Mouse (Mus musculus): ENCODE measurements at regions not wholly inside any gene's neighbourhood (a gene's known extent, or its start where the extent isn't known, plus 50 kb on each side); places are given as distances from the start of the nearest gene placed in this dataset.

DNA sequence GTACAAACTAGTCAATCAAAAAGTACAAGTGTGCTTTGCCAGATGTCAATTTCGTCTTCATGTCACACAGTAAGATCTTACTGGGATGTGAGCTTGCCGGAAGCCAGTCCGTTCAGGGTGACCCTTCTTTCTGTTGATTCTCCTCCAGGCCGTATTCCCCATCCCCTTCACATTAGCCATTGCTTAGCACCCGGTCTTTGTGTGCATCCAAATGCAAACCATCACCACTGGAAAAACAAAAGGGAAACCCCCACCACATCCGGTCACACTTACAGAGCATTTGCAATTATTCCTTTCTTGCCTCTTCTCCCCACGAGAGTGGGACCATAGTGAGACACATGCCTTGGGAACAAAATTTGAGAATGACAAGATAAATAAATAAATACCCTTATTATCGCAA lies 616.2 kb upstream of the Gm10131 start:
- H3K9ac ChIP-seq (replicated peaks; ENCODE audit: low read depth, low read length): no peak overlapping the region
- WGBS: 82% methylated on average over 8 of the region's 8 CpGs
- no peak for ATAC-seq (ENCODE audit: insufficient number of reproducible peaks, insufficient read depth, low FRiP score, low read depth)

DNA sequence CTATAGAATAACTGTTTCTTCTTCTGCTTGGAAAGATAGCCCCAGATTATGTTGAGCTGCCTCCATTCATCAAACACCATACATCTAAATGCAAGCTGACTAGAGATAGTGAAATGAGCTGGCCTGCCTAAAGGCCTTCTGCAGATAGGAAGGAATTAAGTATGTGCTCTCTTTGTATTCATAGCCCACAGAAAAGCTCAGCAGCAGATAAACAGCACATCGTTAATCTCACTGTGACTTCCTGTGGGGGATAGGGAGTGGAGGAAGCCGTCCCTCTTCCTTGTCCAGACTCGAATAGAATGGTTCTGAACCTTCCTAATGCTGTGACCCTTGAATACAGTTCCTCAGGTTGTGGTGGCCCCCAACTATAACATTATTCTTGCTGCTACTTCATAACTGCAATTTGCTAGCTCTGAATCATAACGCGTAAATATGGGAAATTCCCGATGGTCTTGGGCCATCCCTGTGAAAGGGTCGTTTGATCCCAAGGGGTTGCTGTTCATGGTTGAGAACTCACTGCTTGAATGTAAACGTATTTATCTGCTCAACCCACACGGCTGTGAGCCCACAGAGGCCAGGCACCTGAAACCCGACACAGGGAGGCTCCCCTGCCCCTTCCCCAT lies 614.7 kb upstream of the Gm10131 start:
- no peak for ATAC-seq (ENCODE audit: insufficient number of reproducible peaks, insufficient read depth, low FRiP score, low read depth)
- H3K4me3 ChIP-seq (ENCODE audit: low read depth, low read length): no peak overlapping the region
- WGBS: 46% methylated on average over 10 of the region's 10 CpGs

More for the DNA sequence above, 616.2 kb upstream of the Gm10131 start:
- no peaks in the 10 kb centered on the region for H3K9me3 ChIP-seq (ENCODE audit: control insufficient read depth, low read depth, low read length)
- no peaks in the 10 kb centered on the region for H3K4me1 ChIP-seq (ENCODE audit: control insufficient read depth, insufficient read depth, low read length)
- no peak overlapping the region for H3K4me2 ChIP-seq (replicated peaks; ENCODE audit: low read depth, low read length)
- no peak overlapping the region for H3K4me3 ChIP-seq (ENCODE audit: low read depth, low read length)
- H3K27ac ChIP-seq (ENCODE audit: low read length): no peak overlapping the region
- H3K27me3 ChIP-seq (ENCODE audit: control insufficient read depth, insufficient read depth, low read length): no peaks in the 10 kb centered on the region
- H3K36me3 ChIP-seq (ENCODE audit: control insufficient read depth, insufficient read depth, low read length): no peaks in the 10 kb centered on the region

DNA sequence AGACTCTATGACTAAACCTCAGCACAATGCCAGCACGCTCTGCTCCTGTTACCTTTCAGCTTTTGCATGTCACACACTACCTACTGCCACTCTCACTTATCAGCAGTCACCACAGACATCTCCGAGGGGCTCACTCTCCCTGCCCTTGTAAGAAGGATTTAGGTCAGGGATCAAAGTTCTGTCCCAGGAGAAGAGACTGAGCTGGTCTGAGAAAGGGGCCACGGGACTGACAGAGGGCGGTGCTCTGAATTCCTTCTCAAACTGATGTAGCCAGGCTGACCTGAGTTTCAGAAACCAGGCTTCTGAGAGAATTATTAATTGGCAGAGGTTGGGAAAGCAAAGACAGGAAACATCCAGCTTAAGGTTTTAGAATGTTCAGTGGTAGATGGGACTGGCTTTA lies 614.0 kb upstream of the Gm10131 start:
- H3K27ac ChIP-seq (ENCODE audit: low read length): no peak overlapping the region
- H3K4me1 ChIP-seq (ENCODE audit: control insufficient read depth, insufficient read depth, low read length): no peaks in the 10 kb centered on the region
- ATAC-seq (ENCODE audit: insufficient number of reproducible peaks, insufficient read depth, low FRiP score, low read depth): no peak
- no peaks in the 10 kb centered on the region for H3K36me3 ChIP-seq (ENCODE audit: control insufficient read depth, insufficient read depth, low read length)
- 53% methylated on average over 4 of the region's 4 CpGs for WGBS
- no peak overlapping the region for H3K9ac ChIP-seq (replicated peaks; ENCODE audit: low read depth, low read length)
- H3K9me3 ChIP-seq (ENCODE audit: control insufficient read depth, low read depth, low read length): no peaks in the 10 kb centered on the region
- no peaks in the 10 kb centered on the region for H3K27me3 ChIP-seq (ENCODE audit: control insufficient read depth, insufficient read depth, low read length)
- no peak overlapping the region for H3K4me3 ChIP-seq (ENCODE audit: low read depth, low read length)
- H3K4me2 ChIP-seq (replicated peaks; ENCODE audit: low read depth, low read length): no peak overlapping the region

More for the DNA sequence above, 614.7 kb upstream of the Gm10131 start:
- no peak overlapping the region for H3K9ac ChIP-seq (replicated peaks; ENCODE audit: low read depth, low read length)
- H3K27me3 ChIP-seq (ENCODE audit: control insufficient read depth, insufficient read depth, low read length): no peaks in the 10 kb centered on the region
- H3K4me2 ChIP-seq (replicated peaks; ENCODE audit: low read depth, low read length): no peak overlapping the region
- H3K9me3 ChIP-seq (ENCODE audit: control insufficient read depth, low read depth, low read length): no peaks in the 10 kb centered on the region
- H3K36me3 ChIP-seq (ENCODE audit: control insufficient read depth, insufficient read depth, low read length): no peaks in the 10 kb centered on the region
- no peak overlapping the region for H3K27ac ChIP-seq (ENCODE audit: low read length)
- no peaks in the 10 kb centered on the region for H3K4me1 ChIP-seq (ENCODE audit: control insufficient read depth, insufficient read depth, low read length)

DNA sequence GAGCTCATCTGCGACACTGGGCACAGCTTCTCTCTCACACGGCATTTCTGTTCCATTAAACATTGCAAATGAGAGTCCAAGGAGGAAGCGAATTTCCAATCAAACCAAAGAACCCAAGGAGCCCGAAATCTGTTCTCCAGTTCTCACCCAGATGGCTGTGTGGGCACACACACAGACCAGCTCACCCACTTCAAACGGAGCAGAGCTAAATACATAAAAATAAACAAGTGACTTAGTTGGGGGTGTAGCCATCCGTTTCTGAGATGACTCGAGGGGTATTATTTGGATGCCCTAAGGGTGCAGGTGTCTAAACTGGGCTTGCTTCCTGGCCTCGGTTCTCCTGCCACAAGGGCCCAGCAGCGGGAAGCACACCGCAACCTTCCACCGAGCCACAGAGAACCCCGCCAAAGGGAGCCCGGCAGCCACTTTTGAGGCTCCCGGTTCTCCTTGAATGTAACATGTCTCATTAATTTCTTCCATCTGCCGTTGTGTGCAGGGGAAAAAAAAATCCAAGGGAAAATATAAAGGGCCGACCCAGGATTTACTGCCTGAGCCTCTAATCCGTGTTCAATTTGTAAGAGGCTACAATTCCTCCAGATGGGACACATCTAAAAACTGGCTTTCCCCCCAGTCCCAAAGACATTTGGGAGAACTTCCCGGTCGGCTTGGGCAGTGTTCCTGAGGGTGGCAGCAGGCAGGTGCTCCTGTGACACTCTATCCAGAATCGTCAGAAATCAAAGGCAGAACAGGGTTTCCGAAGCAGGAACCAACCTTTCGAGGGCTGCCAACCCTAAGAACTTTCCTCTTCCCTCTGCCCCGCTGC lies 598.6 kb upstream of the Gm10131 start:
- 67% methylated on average over 23 of the region's 23 CpGs for WGBS

DNA sequence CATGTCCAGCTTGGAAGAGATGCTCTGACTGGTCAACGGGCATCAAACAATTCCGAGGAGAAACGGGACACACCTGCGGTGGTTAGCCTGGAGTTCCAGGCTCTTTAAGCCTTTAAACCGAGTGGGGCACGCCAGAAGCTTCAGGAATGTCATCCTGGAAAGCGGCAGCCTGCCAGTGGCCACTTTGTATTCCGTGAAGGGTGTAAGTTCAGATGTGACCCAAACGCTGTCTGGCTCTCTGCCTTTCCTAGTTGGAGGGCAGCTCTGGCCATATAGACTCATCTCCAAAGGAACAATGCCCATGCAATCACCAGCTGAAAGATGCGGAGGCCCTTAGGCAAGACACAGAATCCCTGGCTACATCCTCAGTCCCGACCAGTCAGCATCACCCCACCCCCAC lies 597.8 kb upstream of the Gm10131 start:
- Histone ChIP-seq H3K27me3 (ENCODE audit: control insufficient read depth, insufficient read depth, low read length) (no peaks in the 10 kb centered on the region), H3K4me3 (ENCODE audit: low read depth, low read length) (no peak overlapping the region), H3K9ac (replicated peaks; ENCODE audit: low read depth, low read length) (no peak overlapping the region), H3K4me2 (replicated peaks; ENCODE audit: low read depth, low read length) (no peak overlapping the region), H3K36me3 (ENCODE audit: control insufficient read depth, insufficient read depth, low read length) (no peaks in the 10 kb centered on the region), H3K27ac (ENCODE audit: low read length) (no peak overlapping the region), H3K4me1 (ENCODE audit: control insufficient read depth, insufficient read depth, low read length) (no peaks in the 10 kb centered on the region), H3K9me3 (ENCODE audit: control insufficient read depth, low read depth, low read length) (no peaks in the 10 kb centered on the region)
- WGBS: 63% methylated on average over 11 of the region's 11 CpGs
- no peak for ATAC-seq (ENCODE audit: insufficient number of reproducible peaks, insufficient read depth, low FRiP score, low read depth)

More for the DNA sequence above, 598.6 kb upstream of the Gm10131 start:
- no peak overlapping the region for H3K9ac ChIP-seq (replicated peaks; ENCODE audit: low read depth, low read length)
- H3K4me2 ChIP-seq (replicated peaks; ENCODE audit: low read depth, low read length): no peak overlapping the region
- no peak overlapping the region for H3K27ac ChIP-seq (ENCODE audit: low read length)
- no peaks in the 10 kb centered on the region for H3K27me3 ChIP-seq (ENCODE audit: control insufficient read depth, insufficient read depth, low read length)
- H3K4me1 ChIP-seq (ENCODE audit: control insufficient read depth, insufficient read depth, low read length): no peaks in the 10 kb centered on the region
- no peaks in the 10 kb centered on the region for H3K36me3 ChIP-seq (ENCODE audit: control insufficient read depth, insufficient read depth, low read length)
- no peaks in the 10 kb centered on the region for H3K9me3 ChIP-seq (ENCODE audit: control insufficient read depth, low read depth, low read length)
- ATAC-seq (ENCODE audit: insufficient number of reproducible peaks, insufficient read depth, low FRiP score, low read depth): no peak
- H3K4me3 ChIP-seq (ENCODE audit: low read depth, low read length): no peak overlapping the region

DNA sequence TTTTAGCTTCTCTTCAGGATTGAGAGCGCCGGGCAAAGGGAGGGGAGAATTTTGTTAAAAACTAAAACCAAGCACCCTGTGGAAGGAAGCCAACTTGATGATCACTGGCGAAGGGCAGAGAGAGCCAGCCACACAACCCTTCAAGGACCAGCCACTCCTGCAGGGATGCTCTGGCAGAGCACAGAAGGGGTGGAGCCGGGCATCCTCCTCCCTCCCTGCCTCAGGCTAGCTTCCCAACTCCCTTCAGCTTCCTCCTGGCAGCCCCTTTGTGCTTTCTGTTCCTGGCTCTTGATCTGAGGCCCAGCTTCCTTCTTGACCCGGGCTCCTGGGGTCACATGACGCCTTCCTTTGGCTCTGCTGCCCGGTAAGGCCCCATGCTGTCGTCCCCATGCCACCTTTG lies 591.8 kb upstream of the Gm10131 start:
- ATAC-seq (ENCODE audit: insufficient number of reproducible peaks, insufficient read depth, low FRiP score, low read depth): no peak
- H3K4me1 ChIP-seq (ENCODE audit: control insufficient read depth, insufficient read depth, low read length): no peaks in the 10 kb centered on the region
- H3K4me2 ChIP-seq (replicated peaks; ENCODE audit: low read depth, low read length): no peak overlapping the region
- H3K4me3 ChIP-seq (ENCODE audit: low read depth, low read length): no peak overlapping the region
- 39% methylated on average over 8 of the region's 8 CpGs for WGBS
- no peak overlapping the region for H3K9ac ChIP-seq (replicated peaks; ENCODE audit: low read depth, low read length)
- H3K9me3 ChIP-seq (ENCODE audit: control insufficient read depth, low read depth, low read length): no peaks in the 10 kb centered on the region
- H3K27me3 ChIP-seq (ENCODE audit: control insufficient read depth, insufficient read depth, low read length): no peaks in the 10 kb centered on the region
- H3K27ac ChIP-seq (ENCODE audit: low read length): no peak overlapping the region
- H3K36me3 ChIP-seq (ENCODE audit: control insufficient read depth, insufficient read depth, low read length): no peaks in the 10 kb centered on the region

DNA sequence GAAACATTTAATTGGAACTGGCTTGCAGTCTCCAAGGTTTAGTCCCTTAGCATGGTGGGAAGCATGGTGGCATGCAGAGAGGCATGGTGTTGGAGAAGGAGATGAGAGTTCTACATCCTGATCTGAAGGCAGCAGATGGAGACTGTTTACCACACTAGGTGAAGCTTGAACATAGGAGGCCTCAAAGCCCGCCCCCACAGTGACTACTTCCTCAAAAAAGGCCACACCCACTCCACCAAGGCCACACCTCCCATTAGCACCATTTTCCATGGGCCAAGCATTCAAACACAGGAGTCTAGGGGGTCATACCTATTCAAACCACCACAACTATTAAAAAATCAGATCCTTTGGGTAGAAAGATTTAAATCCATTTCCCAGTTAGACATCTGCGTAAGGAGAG lies 591.3 kb upstream of the Gm10131 start:
- Histone ChIP-seq H3K27ac (ENCODE audit: low read length) (no peak overlapping the region), H3K4me1 (ENCODE audit: control insufficient read depth, insufficient read depth, low read length) (no peaks in the 10 kb centered on the region), H3K36me3 (ENCODE audit: control insufficient read depth, insufficient read depth, low read length) (no peaks in the 10 kb centered on the region), H3K9ac (replicated peaks; ENCODE audit: low read depth, low read length) (no peak overlapping the region), H3K9me3 (ENCODE audit: control insufficient read depth, low read depth, low read length) (no peaks in the 10 kb centered on the region), H3K4me3 (ENCODE audit: low read depth, low read length) (no peak overlapping the region), H3K27me3 (ENCODE audit: control insufficient read depth, insufficient read depth, low read length) (no peaks in the 10 kb centered on the region), H3K4me2 (replicated peaks; ENCODE audit: low read depth, low read length) (no peak overlapping the region)
- WGBS: 88% methylated on average over 2 of the region's 2 CpGs
- no peak for ATAC-seq (ENCODE audit: insufficient number of reproducible peaks, insufficient read depth, low FRiP score, low read depth)

DNA sequence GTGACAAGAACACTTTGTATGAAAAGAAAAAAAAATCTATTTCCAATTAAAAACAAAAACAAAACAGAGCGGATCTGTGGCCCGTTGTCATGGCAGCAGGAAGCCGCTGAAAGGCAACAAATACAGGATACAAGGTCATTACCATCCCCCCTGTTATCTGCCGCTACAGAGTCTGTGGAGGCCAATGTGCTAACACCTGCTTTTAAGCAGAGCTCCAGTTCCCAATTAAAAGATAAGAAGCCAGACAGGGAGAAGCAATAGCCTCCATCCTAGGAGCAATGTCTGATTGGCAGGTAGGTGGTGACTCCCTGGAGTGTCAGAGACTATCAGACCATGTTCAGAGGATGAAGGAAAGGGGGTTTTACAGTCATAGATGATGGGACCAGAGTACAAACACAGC lies 587.5 kb upstream of the Gm10131 start:
- WGBS: 68% methylated on average over 4 of the region's 4 CpGs
- ATAC-seq (ENCODE audit: insufficient number of reproducible peaks, insufficient read depth, low FRiP score, low read depth): no peak

More for the DNA sequence above, 587.5 kb upstream of the Gm10131 start:
- no peak overlapping the region for H3K9ac ChIP-seq (replicated peaks; ENCODE audit: low read depth, low read length)
- no peaks in the 10 kb centered on the region for H3K4me1 ChIP-seq (ENCODE audit: control insufficient read depth, insufficient read depth, low read length)
- no peaks in the 10 kb centered on the region for H3K27me3 ChIP-seq (ENCODE audit: control insufficient read depth, insufficient read depth, low read length)
- no peak overlapping the region for H3K4me2 ChIP-seq (replicated peaks; ENCODE audit: low read depth, low read length)
- no peak overlapping the region for H3K4me3 ChIP-seq (ENCODE audit: low read depth, low read length)
- no peaks in the 10 kb centered on the region for H3K36me3 ChIP-seq (ENCODE audit: control insufficient read depth, insufficient read depth, low read length)
- no peaks in the 10 kb centered on the region for H3K9me3 ChIP-seq (ENCODE audit: control insufficient read depth, low read depth, low read length)
- H3K27ac ChIP-seq (ENCODE audit: low read length): no peak overlapping the region
